Mouse (Mus musculus): ENCODE results near the gene Ank2. TPM values are rescaled to one million over a fixed set of nuclear protein-coding genes. Genes with fewer than 3 reads are reported as not detected.

Gene Ank2
- polyA plus RNA-seq, 1 experiment: 5.7 TPM

- TF ChIP-seq POLR2A (IDR thresholded peaks at IDR 0.05; ENCODE audit: low read depth, low read length) (no peak), CTCF (conservative IDR thresholded peaks at IDR 0.05; ENCODE audit: insufficient read depth, insufficient read length, low read depth, low read length) (no peak)
- Histone ChIP-seq H3K4me3 (ENCODE audit: insufficient read depth, low read depth, low read length) (no peak overlapping the region), H3K27ac (ENCODE audit: insufficient read depth, low read depth, low read length) (no peak overlapping the region), H3K36me3 (ENCODE audit: control insufficient read depth, insufficient read depth, low read length) (no peaks in the 10 kb centered on the region), H3K4me1 (ENCODE audit: control insufficient read depth, insufficient read depth, low read length) (no peaks in the 10 kb centered on the region), H3K27me3 (replicated peaks; ENCODE audit: control insufficient read depth, insufficient read depth, low read length) (no peaks in the 10 kb centered on the region)
- DNase-seq: no peak
- WGBS: 90% methylated on average over 3 of the region's 3 CpGs
Measured at GRCm38 (mm10) chr3:127109413-127109812, 389.7 kb downstream of the Ank2 start.

DNA sequence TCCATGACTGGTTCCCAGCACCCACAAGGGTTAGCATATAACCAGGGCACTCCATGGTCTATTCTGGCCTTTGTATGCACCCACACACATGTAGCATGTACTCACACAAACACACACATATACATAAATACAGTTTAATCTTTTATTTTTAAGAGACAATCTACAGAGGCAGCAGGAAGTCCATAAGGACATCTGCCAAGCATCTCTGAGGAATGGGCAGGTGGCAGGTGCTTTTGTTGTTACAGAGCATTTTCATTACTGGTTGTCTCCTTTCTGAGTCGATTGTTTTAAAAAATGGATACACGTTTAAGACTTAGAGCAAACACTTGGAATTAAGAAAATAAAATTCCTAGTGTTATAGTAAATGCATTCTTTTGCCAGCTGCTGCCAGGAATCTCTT, 390.7 kb downstream of the Ank2 start:
- H3K27ac ChIP-seq (ENCODE audit: insufficient read depth, low read depth, low read length): no peak overlapping the region
- no peaks in the 10 kb centered on the region for H3K27me3 ChIP-seq (replicated peaks; ENCODE audit: control insufficient read depth, insufficient read depth, low read length)
- no peak for DNase-seq
- TF ChIP-seq CTCF (conservative IDR thresholded peaks at IDR 0.05; ENCODE audit: insufficient read depth, insufficient read length, low read depth, low read length) (no peak), POLR2A (IDR thresholded peaks at IDR 0.05; ENCODE audit: low read depth, low read length) (no peak)
- no peaks in the 10 kb centered on the region for H3K4me1 ChIP-seq (ENCODE audit: control insufficient read depth, insufficient read depth, low read length)
- 91% methylated on average over 2 of the region's 2 CpGs for WGBS
- H3K4me3 ChIP-seq (ENCODE audit: insufficient read depth, low read depth, low read length): no peak overlapping the region
- H3K36me3 ChIP-seq (ENCODE audit: control insufficient read depth, insufficient read depth, low read length): no peaks in the 10 kb centered on the region

DNA sequence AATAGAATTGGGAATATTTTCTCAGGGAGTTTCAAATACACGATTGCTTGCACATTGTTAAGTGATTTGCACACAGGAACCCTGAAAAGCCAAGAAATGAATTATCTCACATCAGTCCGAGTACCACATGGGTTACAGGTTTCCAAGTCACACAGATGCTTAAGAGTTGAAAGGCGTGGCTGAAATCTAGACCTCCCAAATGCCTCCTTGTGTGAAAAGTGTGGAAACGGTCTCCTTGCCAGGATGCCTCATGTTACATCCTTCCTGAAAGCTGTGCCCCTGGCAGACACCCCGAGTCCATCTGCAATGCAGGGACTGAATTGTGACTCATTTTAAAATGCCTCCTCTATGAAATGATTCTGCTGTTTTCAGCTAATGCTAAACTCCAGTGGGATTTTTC, 391.9 kb downstream of the Ank2 start:
- Histone ChIP-seq H3K4me3 (ENCODE audit: insufficient read depth, low read depth, low read length) (no peak overlapping the region), H3K27me3 (replicated peaks; ENCODE audit: control insufficient read depth, insufficient read depth, low read length) (no peaks in the 10 kb centered on the region), H3K36me3 (ENCODE audit: control insufficient read depth, insufficient read depth, low read length) (no peaks in the 10 kb centered on the region), H3K27ac (ENCODE audit: insufficient read depth, low read depth, low read length) (no peak overlapping the region), H3K4me1 (ENCODE audit: control insufficient read depth, insufficient read depth, low read length) (no peaks in the 10 kb centered on the region)
- DNase-seq: no peak
- TF ChIP-seq POLR2A (IDR thresholded peaks at IDR 0.05; ENCODE audit: low read depth, low read length) (no peak), CTCF (conservative IDR thresholded peaks at IDR 0.05; ENCODE audit: insufficient read depth, insufficient read length, low read depth, low read length) (no peak)
- 48% methylated on average over 5 of the region's 5 CpGs for WGBS

DNA sequence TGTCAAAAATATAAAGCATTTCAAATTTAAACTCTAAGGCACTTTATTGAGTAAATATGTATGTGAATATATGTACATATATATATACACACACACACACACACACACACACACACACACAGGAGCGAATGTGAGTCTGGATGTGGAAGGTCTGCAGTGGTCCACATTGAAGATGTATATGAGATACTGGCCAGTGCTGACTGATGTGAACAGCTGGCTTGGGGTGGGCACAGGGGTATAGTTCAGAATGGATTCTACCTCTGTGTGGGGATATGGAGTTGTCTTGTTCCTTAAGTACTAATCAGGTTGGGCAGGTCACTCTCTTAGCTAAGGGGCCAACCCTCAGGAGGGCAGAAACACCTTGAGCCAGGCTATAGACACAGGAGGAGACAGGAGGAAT, 397.8 kb downstream of the Ank2 start:
- Histone ChIP-seq H3K4me3 (ENCODE audit: insufficient read depth, low read depth, low read length) (no peak overlapping the region), H3K27ac (ENCODE audit: insufficient read depth, low read depth, low read length) (no peak overlapping the region), H3K4me1 (ENCODE audit: control insufficient read depth, insufficient read depth, low read length) (no peaks in the 10 kb centered on the region), H3K27me3 (replicated peaks; ENCODE audit: control insufficient read depth, insufficient read depth, low read length) (no peaks in the 10 kb centered on the region), H3K36me3 (ENCODE audit: control insufficient read depth, insufficient read depth, low read length) (no peaks in the 10 kb centered on the region)
- no peak for DNase-seq
- TF ChIP-seq POLR2A (IDR thresholded peaks at IDR 0.05; ENCODE audit: low read depth, low read length) (no peak), CTCF (conservative IDR thresholded peaks at IDR 0.05; ENCODE audit: insufficient read depth, insufficient read length, low read depth, low read length) (no peak)
- WGBS: 92% methylated on average over 1 of the region's 1 CpGs

DNA sequence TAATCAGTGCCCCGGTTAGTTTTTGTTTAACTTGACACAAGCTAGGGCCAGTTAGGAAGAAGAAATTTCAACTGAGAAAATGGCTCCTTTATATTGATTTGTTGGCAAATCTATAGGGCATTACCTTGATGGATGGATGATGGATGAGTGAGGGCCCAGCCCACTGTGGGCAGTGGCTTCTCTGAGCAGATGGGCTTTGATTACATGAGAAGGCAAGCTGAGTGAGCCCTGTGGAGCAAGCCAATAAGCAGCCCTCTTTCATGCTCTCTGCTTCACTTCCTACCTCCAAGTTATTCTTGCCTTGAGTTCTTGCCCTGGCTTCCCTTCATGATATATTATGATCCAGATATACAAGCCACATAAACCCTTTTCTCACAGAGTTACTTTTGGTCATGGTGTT, 401.4 kb downstream of the Ank2 start:
- 98% methylated on average over 1 of the region's 1 CpGs for WGBS
- H3K36me3 ChIP-seq (ENCODE audit: control insufficient read depth, insufficient read depth, low read length): no peaks in the 10 kb centered on the region

GRCm38 (mm10) chr3:127097106-127097505, 402.0 kb downstream of the Ank2 start:
- Histone ChIP-seq H3K27me3 (replicated peaks; ENCODE audit: control insufficient read depth, insufficient read depth, low read length) (no peaks in the 10 kb centered on the region), H3K4me3 (ENCODE audit: insufficient read depth, low read depth, low read length) (no peak overlapping the region), H3K36me3 (ENCODE audit: control insufficient read depth, insufficient read depth, low read length) (no peaks in the 10 kb centered on the region), H3K4me1 (ENCODE audit: control insufficient read depth, insufficient read depth, low read length) (no peaks in the 10 kb centered on the region), H3K27ac (ENCODE audit: insufficient read depth, low read depth, low read length) (no peak overlapping the region)
- DNase-seq: no peak
- TF ChIP-seq POLR2A (IDR thresholded peaks at IDR 0.05; ENCODE audit: low read depth, low read length) (no peak), CTCF (conservative IDR thresholded peaks at IDR 0.05; ENCODE audit: insufficient read depth, insufficient read length, low read depth, low read length) (no peak)
- 83% methylated on average over 1 of the region's 1 CpGs for WGBS

More for the DNA sequence above, 401.4 kb downstream of the Ank2 start:
- DNase-seq: no peak
- Histone ChIP-seq H3K27ac (ENCODE audit: insufficient read depth, low read depth, low read length) (no peak overlapping the region), H3K4me1 (ENCODE audit: control insufficient read depth, insufficient read depth, low read length) (no peaks in the 10 kb centered on the region), H3K4me3 (ENCODE audit: insufficient read depth, low read depth, low read length) (no peak overlapping the region), H3K27me3 (replicated peaks; ENCODE audit: control insufficient read depth, insufficient read depth, low read length) (no peaks in the 10 kb centered on the region)
- TF ChIP-seq POLR2A (IDR thresholded peaks at IDR 0.05; ENCODE audit: low read depth, low read length): no peak
- no peak for TF ChIP-seq CTCF (conservative IDR thresholded peaks at IDR 0.05; ENCODE audit: insufficient read depth, insufficient read length, low read depth, low read length)

DNA sequence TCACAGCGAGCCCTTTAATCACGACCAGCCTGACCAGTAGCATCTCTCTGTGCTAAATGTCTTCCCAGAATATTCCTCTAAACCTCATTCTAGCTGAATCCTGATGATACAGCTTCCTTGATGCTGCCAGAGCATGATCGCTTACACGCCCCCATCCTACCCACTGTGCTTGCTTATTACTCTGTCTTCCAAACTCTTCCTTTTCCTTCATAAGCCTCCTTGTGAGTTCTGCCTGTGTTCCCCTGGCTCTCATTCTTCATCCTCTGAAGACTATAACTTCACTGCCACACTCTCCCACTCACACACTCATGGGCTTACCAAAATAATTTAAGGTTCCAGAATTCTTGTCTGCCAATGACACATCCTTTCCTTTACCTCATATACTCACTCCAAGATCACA, 405.5 kb downstream of the Ank2 start:
- WGBS: 96% methylated on average over 4 of the region's 4 CpGs
- no peak overlapping the region for H3K4me3 ChIP-seq (ENCODE audit: insufficient read depth, low read depth, low read length)
- no peak for DNase-seq
- no peak overlapping the region for H3K27ac ChIP-seq (ENCODE audit: insufficient read depth, low read depth, low read length)
- no peaks in the 10 kb centered on the region for H3K4me1 ChIP-seq (ENCODE audit: control insufficient read depth, insufficient read depth, low read length)
- no peaks in the 10 kb centered on the region for H3K36me3 ChIP-seq (ENCODE audit: control insufficient read depth, insufficient read depth, low read length)
- TF ChIP-seq POLR2A (IDR thresholded peaks at IDR 0.05; ENCODE audit: low read depth, low read length): no peak
- TF ChIP-seq CTCF (conservative IDR thresholded peaks at IDR 0.05; ENCODE audit: insufficient read depth, insufficient read length, low read depth, low read length): no peak
- no peaks in the 10 kb centered on the region for H3K27me3 ChIP-seq (replicated peaks; ENCODE audit: control insufficient read depth, insufficient read depth, low read length)

GRCm38 (mm10) chr3:127087574-127087973, 411.6 kb downstream of the Ank2 start:
- Histone ChIP-seq H3K4me3 (ENCODE audit: insufficient read depth, low read depth, low read length) (no peak overlapping the region), H3K27ac (ENCODE audit: insufficient read depth, low read depth, low read length) (no peak overlapping the region), H3K36me3 (ENCODE audit: control insufficient read depth, insufficient read depth, low read length) (no peaks in the 10 kb centered on the region), H3K4me1 (ENCODE audit: control insufficient read depth, insufficient read depth, low read length) (no peaks in the 10 kb centered on the region), H3K27me3 (replicated peaks; ENCODE audit: control insufficient read depth, insufficient read depth, low read length) (no peaks in the 10 kb centered on the region)
- 84% methylated on average over 1 of the region's 1 CpGs for WGBS
- TF ChIP-seq CTCF (conservative IDR thresholded peaks at IDR 0.05; ENCODE audit: insufficient read depth, insufficient read length, low read depth, low read length) (no peak), POLR2A (IDR thresholded peaks at IDR 0.05; ENCODE audit: low read depth, low read length) (no peak)
- DNase-seq: no peak

Measured in kidney, adult 2 months (tissue).